In genomic region chr2:131096101-131096795, GRCm38 (mm10) we compare ENCODE assay signal across 7 mouse cellular contexts. TPM values are rescaled to one million over a fixed set of nuclear protein-coding genes. Genes with fewer than 3 reads are reported as not detected.
DNase-seq lines count a peak whose midpoint lies in the region; ATAC-seq and TF ChIP-seq lines count a peak whose summit lies in the region.

No protein-coding gene starts in this region.

- peaks cover 6% of the 10 kb centered on the region for H3K27me3 ChIP-seq in G1E (ENCODE audit: insufficient read depth, low read length)
- H3K27me3 ChIP-seq in embryonic facial prominence, embryonic 13.5 days: no peaks in the 10 kb centered on the region
- no peaks in the 10 kb centered on the region for H3K27me3 ChIP-seq in limb, embryonic 12.5 days
- no peaks in the 10 kb centered on the region for H3K27me3 ChIP-seq in midbrain, embryonic 14.5 days (ENCODE audit: control insufficient read depth, insufficient read depth, low read length)

- H3K4me2 ChIP-seq in embryonic facial prominence, embryonic 13.5 days: peak overlapping the region; percentile 41
- peak overlapping the region; percentile 43 for H3K4me2 ChIP-seq in limb, embryonic 12.5 days
- no peak overlapping the region for H3K4me2 ChIP-seq in midbrain, embryonic 14.5 days (ENCODE audit: low read length)

- H3K4me1 ChIP-seq in G1E (ENCODE audit: insufficient read depth, low read depth, low read length): peaks cover 20% of the 10 kb centered on the region
- peaks cover 7% of the 10 kb centered on the region for H3K4me1 ChIP-seq in embryonic facial prominence, embryonic 13.5 days
- H3K4me1 ChIP-seq in limb, embryonic 12.5 days (replicated peaks): peaks cover 15% of the 10 kb centered on the region
- H3K4me1 ChIP-seq in midbrain, embryonic 14.5 days (ENCODE audit: control insufficient read depth, insufficient read depth, low read length): no peaks in the 10 kb centered on the region

- WGBS in embryonic facial prominence, embryonic 13.5 days: 6% methylated on average over 9 of the region's 9 CpGs
- WGBS in limb, embryonic 12.5 days: 8% methylated on average over 9 of the region's 9 CpGs
- 23% methylated on average over 9 of the region's 9 CpGs for WGBS in midbrain, embryonic 14.5 days

- TF ChIP-seq CTCF in G1E (IDR thresholded peaks at IDR 0.05; ENCODE audit: low read depth, low read length): no peak

- H3K36me3 ChIP-seq in G1E (replicated peaks): no peaks in the 10 kb centered on the region
- H3K36me3 ChIP-seq in embryonic facial prominence, embryonic 13.5 days: no peaks in the 10 kb centered on the region
- no peaks in the 10 kb centered on the region for H3K36me3 ChIP-seq in limb, embryonic 12.5 days
- no peaks in the 10 kb centered on the region for H3K36me3 ChIP-seq in midbrain, embryonic 14.5 days (ENCODE audit: control insufficient read depth, insufficient read depth, low read length)

- peak overlapping the region; percentile 68 for H3K27ac ChIP-seq in embryonic facial prominence, embryonic 13.5 days
- peak overlapping the region; percentile 78 for H3K27ac ChIP-seq in limb, embryonic 12.5 days
- H3K27ac ChIP-seq in midbrain, embryonic 14.5 days (replicated peaks; ENCODE audit: low read depth, low read length): no peak overlapping the region

- no peaks in the 10 kb centered on the region for H3K9me3 ChIP-seq in G1E (replicated peaks)
- H3K9me3 ChIP-seq in embryonic facial prominence, embryonic 13.5 days: no peaks in the 10 kb centered on the region
- no peaks in the 10 kb centered on the region for H3K9me3 ChIP-seq in limb, embryonic 12.5 days
- no peaks in the 10 kb centered on the region for H3K9me3 ChIP-seq in midbrain, embryonic 14.5 days (ENCODE audit: control insufficient read depth, low read length)

- ATAC-seq in G1E (ENCODE audit: extremely low read depth, insufficient number of reproducible peaks, low FRiP score, poor library complexity, severe bottlenecking): peak; percentile 94
- peak; percentile 79; the same call in 1 of the 2 replicates for ATAC-seq in embryonic facial prominence, embryonic 13.5 days (ENCODE audit: insufficient number of reproducible peaks, insufficient read depth, low FRiP score, low TSS enrichment, low read depth)
- no peak for ATAC-seq in limb, embryonic 12.5 days (ENCODE audit: insufficient number of reproducible peaks, insufficient read depth, low FRiP score, low TSS enrichment, low read depth)
- ATAC-seq in midbrain, embryonic 14.5 days (ENCODE audit: low FRiP score, low TSS enrichment): no peak

- H3K9ac ChIP-seq in embryonic facial prominence, embryonic 13.5 days: no peak overlapping the region
- H3K9ac ChIP-seq in limb, embryonic 12.5 days (replicated peaks): peak overlapping the region; percentile 40
- H3K9ac ChIP-seq in midbrain, embryonic 14.5 days (replicated peaks; ENCODE audit: low read length): no peak overlapping the region

- intact Hi-C loops in heart, postnatal 36 days (cut with DNase I): no loop called here

- peak; percentile 27 for DNase-seq in CD4-positive, CD25-positive, alpha-beta regulatory T cell, adult 2 months (ENCODE audit: low read depth, low spot score)
- DNase-seq in G1E (ENCODE audit: low spot score): peak; percentile 49
- peak; percentile 57 for DNase-seq in heart, postnatal 36 days
- peak; percentile 29 for DNase-seq in midbrain, embryonic 14.5 days
- DNase-seq in testis, postnatal 10 days (ENCODE audit: low spot score): no peak

- H3K4me3 ChIP-seq in G1E (ENCODE audit: low read depth, low read length): peak overlapping the region; percentile 54; the same call in 1 of the 2 replicates
- no peak overlapping the region for H3K4me3 ChIP-seq in embryonic facial prominence, embryonic 13.5 days
- H3K4me3 ChIP-seq in limb, embryonic 12.5 days (replicated peaks): 0 out of 2 replicates have a peak overlapping the region, but pooled peaks have one; percentile 9
- H3K4me3 ChIP-seq in midbrain, embryonic 14.5 days (replicated peaks; ENCODE audit: low read depth, low read length): no peak overlapping the region

RNA-seq across cellular contexts. Expression of gene Siglec1, which starts 9.7 kb away (rescaled TPM):
- total RNA-seq in G1E (2014; fragmentation: Nextera tagmentation): not detected in 2 replicates
- 0.06 and 0.16 TPM in 2 replicates for total RNA-seq in G1E (2017)
- polyA plus RNA-seq in G1E (2012): not detected in 2 replicates
- polyA plus RNA-seq in embryonic facial prominence, embryonic 13.5 days (2015; fragmentation: Nextera tagmentation; extraction: Ambion mirVana): 0.07 and 0.18 TPM in 2 replicates
- total RNA-seq in heart, postnatal 36 days (2021): 1 to 10 TPM; 1.9 to 4.6 TPM
- 0.13 and 0.14 TPM in 2 replicates for polyA plus RNA-seq in limb, embryonic 12.5 days (2016; fragmentation: Nextera tagmentation; extraction: Ambion mirVana)
- polyA plus RNA-seq in midbrain, embryonic 14.5 days (2014; fragmentation: Nextera tagmentation; extraction: Ambion mirVana): 0.51 TPM in 1 of 2 replicates, not detected in the other

RNA-seq across cellular contexts. Expression of gene Hspa12b, which starts 30.8 kb away (rescaled TPM):
- total RNA-seq in G1E (2014; fragmentation: Nextera tagmentation): 0.83 and 0.98 TPM in 2 replicates
- 1.8 and 2.2 TPM in 2 replicates for total RNA-seq in G1E (2017)
- 2.9 TPM in 2 replicates for polyA plus RNA-seq in G1E (2012)
- 18.2 TPM in 2 replicates for polyA plus RNA-seq in embryonic facial prominence, embryonic 13.5 days (2015; fragmentation: Nextera tagmentation; extraction: Ambion mirVana)
- 10 to 100 TPM; 32.1 to 44.1 TPM for total RNA-seq in heart, postnatal 36 days (2021)
- polyA plus RNA-seq in limb, embryonic 12.5 days (2016; fragmentation: Nextera tagmentation; extraction: Ambion mirVana): 20.7 and 21.2 TPM in 2 replicates
- polyA plus RNA-seq in midbrain, embryonic 14.5 days (2014; fragmentation: Nextera tagmentation; extraction: Ambion mirVana): 1.5 and 1.7 TPM in 2 replicates

RNA-seq across cellular contexts. Expression of gene Adam33, which starts 32.6 kb away (rescaled TPM):
- total RNA-seq in G1E (2014; fragmentation: Nextera tagmentation) (not detected in 2 replicates), G1E (2017) (0.06 and 0.27 TPM in 2 replicates)
- polyA plus RNA-seq in G1E (2012): not detected in 2 replicates
- polyA plus RNA-seq in embryonic facial prominence, embryonic 13.5 days (2015; fragmentation: Nextera tagmentation; extraction: Ambion mirVana): 30.0 and 31.9 TPM in 2 replicates
- total RNA-seq in heart, postnatal 36 days (2021): 1 to 10 TPM; 1.7 to 2.2 TPM
- 5.2 and 8.5 TPM in 2 replicates for polyA plus RNA-seq in limb, embryonic 12.5 days (2016; fragmentation: Nextera tagmentation; extraction: Ambion mirVana)
- polyA plus RNA-seq in midbrain, embryonic 14.5 days (2014; fragmentation: Nextera tagmentation; extraction: Ambion mirVana): 0.36 and 0.58 TPM in 2 replicates

RNA-seq across cellular contexts. Expression of gene Gm11037, which starts 37.0 kb away (rescaled TPM):
- total RNA-seq in G1E (2014; fragmentation: Nextera tagmentation): not detected in 2 replicates
- total RNA-seq in G1E (2017): not detected in 2 replicates
- not detected in 2 replicates for polyA plus RNA-seq in G1E (2012)
- not detected in 2 replicates for polyA plus RNA-seq in embryonic facial prominence, embryonic 13.5 days (2015; fragmentation: Nextera tagmentation; extraction: Ambion mirVana)
- not detected for total RNA-seq in heart, postnatal 36 days (2021)
- polyA plus RNA-seq in limb, embryonic 12.5 days (2016; fragmentation: Nextera tagmentation; extraction: Ambion mirVana): not detected in 2 replicates
- polyA plus RNA-seq in midbrain, embryonic 14.5 days (2014; fragmentation: Nextera tagmentation; extraction: Ambion mirVana): not detected in 2 replicates

RNA-seq across cellular contexts. Expression of gene Gfra4, which starts 53.4 kb away (rescaled TPM):
- total RNA-seq in G1E (2014; fragmentation: Nextera tagmentation) (not detected in 2 replicates), G1E (2017) (not detected in 2 replicates)
- not detected in 2 replicates for polyA plus RNA-seq in G1E (2012)
- 35.4 and 42.7 TPM in 2 replicates for polyA plus RNA-seq in embryonic facial prominence, embryonic 13.5 days (2015; fragmentation: Nextera tagmentation; extraction: Ambion mirVana)
- total RNA-seq in heart, postnatal 36 days (2021): 10 to 100 TPM in 1 of 2 experiments, 1 to 10 TPM in 1; 6.9 to 10.4 TPM
- 16.3 and 18.8 TPM in 2 replicates for polyA plus RNA-seq in limb, embryonic 12.5 days (2016; fragmentation: Nextera tagmentation; extraction: Ambion mirVana)
- 37.8 and 41.7 TPM in 2 replicates for polyA plus RNA-seq in midbrain, embryonic 14.5 days (2014; fragmentation: Nextera tagmentation; extraction: Ambion mirVana)

Comparison
In these comparisons a context has a peak if more than half of its experiments do, and no peak if none do; other contexts are left out.
1. ATAC-seq: peak in G1E (single experiment) and embryonic facial prominence, embryonic 13.5 days (single experiment); none in limb, embryonic 12.5 days (single experiment) and midbrain, embryonic 14.5 days (single experiment).
2. H3K4me3 ChIP-seq: peak in G1E (single experiment) and limb, embryonic 12.5 days (single experiment); none in embryonic facial prominence, embryonic 13.5 days (single experiment) and midbrain, embryonic 14.5 days (single experiment).